Mouse (Mus musculus): ENCODE measurements at regions not wholly inside any gene's neighbourhood (a gene's known extent, or its start where the extent isn't known, plus 50 kb on each side); places are given as distances from the start of the nearest gene placed in this dataset.

DNA sequence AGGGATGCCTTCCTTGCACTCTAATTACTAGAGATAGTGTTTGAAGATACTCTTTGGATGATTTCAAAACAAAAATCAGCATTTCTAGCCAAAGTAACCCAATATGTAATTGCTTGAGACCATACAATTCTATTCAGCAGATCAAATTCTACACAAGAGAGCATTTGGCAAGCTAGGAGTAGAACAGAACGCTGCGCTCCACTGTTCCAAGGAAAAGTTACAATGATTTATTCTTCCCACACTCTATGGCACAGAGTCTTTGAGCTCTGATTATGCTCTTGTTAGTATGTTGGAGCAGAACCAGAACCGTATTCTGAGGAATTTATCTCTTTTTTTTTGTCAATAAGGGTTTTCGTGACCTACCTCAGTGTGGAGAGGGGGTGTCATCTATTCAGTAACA is 130.2 kb upstream of the Itga1 start:
- DNase-seq, result no peak

DNA sequence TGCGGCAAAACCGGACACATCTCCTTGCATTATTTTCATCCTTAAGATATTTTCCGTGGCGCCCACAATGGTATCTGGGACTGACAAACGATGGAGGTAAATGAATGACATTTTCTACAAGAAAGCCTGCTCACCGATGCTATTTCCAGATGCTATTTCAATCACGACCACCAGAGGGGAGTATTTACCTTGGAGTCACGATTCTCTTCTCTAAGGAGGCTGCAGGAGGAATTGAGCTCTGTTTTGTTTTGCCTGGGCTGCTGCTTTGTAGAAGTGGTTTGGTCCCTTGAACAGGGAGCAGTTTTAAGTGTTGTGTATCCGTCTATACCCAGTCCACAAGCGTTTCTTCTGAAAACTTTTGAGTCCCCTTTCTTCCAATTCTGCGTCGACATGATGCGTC is 128.7 kb upstream of the Itga1 start:
- peak; percentile 85 for DNase-seq

DNA sequence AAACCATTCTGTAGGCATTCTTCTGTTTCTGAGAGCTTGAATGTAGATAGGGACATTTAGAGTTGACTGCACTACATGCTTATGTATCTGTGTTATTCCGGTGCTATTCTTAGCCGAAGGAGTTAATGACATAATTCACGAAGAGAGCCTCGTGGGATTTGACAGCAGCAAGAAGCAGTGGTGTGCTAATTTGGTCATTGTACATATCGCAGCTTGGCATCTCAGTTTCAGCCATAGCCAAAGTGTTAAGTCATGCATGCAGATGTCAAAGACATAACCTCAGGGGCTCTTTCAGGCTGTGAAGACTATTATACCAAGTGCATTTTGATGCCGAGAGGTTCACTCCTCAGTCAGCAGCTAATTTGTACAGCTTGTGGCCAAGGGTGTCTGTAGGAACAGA is 125.1 kb upstream of the Itga1 start:
- DNase-seq, result peak; percentile 78

DNA sequence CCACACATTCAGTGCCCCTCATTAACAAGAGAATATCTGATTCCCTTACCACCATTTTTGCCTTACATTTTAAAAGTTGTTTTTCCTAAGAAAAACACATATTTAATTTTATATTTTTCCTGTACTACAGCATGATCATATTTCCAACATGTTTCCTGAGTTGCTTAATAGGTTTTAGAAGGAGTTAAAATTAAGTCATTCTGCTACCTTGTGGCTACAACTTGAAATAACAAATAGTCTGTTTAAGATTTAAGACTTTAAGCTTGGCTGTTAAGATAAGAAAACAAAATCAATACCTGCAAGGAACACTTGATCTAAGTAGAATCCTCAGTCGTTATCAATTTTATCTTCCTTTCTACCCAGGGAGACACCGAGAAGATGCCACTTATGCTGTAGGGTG is 117.9 kb upstream of the Itga1 start:
- no peak for DNase-seq

DNA sequence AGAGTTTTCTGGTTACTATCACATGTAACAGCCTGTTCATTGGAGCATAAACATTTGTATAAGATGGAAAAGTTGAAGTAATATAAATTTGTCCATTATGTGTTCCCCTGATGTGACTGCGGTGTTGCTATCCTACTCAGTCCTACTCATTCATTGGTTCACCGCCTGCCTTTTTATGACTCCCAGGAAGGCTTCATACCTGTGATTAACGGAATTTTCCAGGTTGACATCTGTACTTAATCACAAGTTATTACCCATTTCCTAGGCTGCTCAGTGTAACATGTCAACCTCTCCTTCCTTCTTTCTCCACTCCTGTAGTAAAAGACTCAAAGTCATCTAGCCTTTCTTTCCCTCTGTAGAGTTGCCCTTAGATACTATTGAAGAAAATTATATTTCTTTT is 109.5 kb upstream of the Itga1 start:
- no peak for DNase-seq

DNA sequence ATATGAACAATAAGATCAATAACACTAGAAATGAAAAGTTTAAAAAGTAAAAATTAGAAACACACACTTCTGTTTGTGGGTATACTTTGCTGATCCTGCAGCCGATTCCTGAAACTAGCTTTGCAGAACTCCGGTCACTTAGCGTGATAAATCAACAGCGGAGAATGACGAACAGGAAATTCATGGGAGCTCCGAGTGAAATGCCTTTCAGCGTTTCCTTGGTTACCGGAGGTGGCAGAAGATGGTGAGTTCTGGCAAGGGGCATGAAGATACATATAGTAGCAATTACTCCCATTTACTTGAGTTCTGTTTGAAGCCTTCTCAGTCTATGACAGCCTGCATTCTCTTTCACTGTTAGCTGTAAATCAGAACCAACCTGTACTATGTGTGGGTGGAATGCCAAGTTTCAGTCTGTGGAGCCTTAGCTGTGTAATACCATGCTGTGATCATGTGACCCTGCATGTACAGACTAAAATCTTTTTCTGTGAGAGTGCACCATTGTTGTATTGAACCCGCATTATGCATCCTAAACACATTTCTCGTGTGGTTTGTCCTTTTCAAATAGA is 109.0 kb upstream of the Itga1 start:
- no peak for DNase-seq

DNA sequence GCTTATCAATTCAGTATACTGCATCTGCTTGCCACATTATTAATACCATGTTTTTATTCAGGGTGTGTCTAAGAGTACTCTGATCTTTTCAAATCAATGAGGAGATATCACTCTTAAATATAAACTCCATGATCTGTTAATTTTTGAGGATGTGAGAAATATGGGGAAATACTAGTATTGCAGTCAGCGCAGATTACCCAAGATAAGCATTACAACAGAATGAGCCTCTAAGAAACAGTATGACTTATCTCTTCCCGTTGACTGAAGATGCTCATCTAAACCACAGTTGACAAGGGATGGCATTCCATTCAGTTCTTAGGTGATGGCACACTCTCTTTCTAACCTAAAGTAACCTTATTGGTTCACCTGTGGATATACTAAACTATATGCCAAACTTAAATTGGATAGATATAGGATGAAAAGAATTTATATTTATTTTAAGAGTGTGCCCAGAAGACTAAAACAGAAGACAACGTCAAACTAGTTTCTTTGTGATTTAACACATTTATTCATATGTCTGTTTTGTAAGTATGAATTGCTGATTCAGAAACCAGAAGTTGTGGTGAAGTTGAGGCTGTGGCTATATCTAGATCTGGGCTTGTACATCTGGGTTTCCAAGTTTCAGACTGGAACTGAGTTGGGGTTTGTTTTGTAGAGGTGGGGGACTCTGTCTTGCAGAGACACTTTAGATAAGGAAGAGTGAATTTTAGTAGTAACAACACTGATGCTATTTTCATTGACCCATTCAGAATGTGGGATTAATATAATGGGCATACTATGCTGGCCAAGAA is 107.8 kb upstream of the Itga1 start:
- no peak for DNase-seq

DNA sequence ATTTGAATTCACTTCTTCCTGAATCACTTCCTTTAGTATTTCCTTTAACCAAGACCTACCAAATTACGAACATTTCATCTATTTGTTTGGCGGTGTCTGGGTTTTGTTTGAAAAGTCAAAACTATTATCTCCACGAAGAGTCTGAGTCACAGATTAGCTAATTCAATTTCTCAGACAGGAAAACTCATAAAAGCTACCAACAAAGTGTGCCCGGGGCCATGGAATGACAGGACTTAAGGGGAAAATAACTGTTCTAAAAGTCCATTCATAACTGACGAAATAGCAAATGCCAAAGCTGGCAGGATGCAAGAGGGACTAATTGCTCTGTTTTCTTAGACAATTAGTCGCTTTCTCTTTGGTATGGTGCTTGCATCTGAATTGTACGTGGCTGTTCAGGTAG is 105.0 kb upstream of the Itga1 start:
- no peak for DNase-seq

DNA sequence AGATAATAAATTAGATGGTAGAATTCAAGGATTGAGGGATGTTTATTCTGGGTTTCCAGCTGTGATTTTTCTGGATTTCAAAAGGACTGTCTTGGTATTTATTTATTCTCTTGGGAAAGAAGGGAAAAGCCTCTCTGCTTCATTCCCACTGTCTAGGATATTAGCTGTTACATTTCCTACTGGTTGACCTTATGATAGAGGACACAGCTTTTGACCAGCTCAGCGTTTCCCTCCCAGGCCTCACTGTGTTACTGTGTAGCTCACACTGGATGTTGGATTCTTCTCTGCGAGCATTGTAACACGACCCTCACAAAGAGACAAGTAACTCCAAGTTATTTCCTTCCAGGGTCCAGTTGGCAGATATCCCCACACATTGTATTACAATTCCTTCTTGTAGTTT is 97.4 kb upstream of the Itga1 start:
- DNase-seq, result no peak

DNA sequence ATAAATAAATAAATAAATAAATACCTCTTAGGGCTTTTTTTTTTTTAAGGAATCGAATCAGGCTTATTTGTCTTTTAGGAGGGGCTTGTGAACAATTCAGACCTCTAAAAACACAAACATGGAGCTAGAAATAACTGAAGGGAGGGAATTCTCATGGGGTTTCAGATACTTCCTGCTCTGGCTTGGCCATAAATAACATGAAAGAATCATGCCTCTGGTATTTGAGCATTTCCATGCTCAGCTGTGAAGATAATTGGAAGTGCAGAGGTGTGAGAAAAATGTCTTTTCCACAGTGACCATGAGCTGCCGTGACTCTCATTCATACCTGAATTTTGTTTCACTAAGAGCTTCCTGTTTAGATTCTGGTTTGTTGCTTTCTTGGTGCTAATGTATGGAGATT is 86.3 kb upstream of the Itga1 start:
- no peak for DNase-seq

DNA sequence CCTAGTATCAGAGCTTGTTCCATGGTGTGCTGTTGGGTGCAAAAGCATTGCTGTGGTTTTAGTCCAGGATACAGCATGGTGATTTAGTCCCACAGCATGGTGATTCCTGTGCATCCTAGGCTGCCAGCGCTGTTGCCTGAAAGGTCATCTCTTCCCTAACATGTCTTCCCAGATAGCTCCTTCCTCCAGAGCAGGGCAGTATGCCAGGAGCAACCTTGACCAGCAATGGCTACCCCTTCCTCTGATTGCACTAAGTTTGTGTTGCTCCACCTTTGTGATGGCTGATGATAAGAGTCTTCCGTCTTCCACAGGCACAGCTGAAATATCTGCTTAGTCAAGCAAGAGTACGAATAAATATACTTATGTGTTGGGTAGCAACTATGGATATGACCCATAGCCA is 85.6 kb upstream of the Itga1 start:
- no peak for DNase-seq

DNA sequence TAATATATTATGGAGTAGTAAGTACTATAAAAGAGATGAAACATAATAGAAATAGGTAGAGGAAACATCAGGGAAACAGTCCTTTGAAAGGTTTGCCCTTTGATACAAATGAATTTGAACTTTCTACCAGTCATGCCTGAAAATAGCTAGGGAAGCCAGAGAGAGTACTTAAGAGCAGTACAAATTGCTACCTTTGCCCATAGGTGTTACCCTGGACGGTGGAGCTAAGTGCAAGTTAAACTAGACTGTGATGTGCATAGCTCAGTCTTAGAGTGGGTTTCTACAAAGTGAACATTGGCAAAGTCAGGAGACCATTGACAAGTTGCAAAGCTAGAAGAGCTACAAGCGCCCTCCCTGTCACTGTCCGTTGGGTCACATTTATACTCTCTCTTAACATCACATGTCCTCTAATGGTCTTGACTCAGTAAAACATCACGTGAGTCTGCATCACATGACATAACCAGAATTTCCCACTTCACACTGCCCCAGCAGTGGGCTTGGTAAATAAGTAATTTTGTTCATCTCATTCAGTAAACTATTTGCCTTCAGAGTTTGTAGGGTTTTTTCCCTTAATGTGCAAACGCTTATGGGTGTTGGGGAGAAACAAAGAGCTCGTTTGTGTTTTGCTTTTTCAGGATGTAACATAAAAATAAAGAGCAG is 80.6 kb upstream of the Itga1 start:
- DNase-seq, result no peak

DNA sequence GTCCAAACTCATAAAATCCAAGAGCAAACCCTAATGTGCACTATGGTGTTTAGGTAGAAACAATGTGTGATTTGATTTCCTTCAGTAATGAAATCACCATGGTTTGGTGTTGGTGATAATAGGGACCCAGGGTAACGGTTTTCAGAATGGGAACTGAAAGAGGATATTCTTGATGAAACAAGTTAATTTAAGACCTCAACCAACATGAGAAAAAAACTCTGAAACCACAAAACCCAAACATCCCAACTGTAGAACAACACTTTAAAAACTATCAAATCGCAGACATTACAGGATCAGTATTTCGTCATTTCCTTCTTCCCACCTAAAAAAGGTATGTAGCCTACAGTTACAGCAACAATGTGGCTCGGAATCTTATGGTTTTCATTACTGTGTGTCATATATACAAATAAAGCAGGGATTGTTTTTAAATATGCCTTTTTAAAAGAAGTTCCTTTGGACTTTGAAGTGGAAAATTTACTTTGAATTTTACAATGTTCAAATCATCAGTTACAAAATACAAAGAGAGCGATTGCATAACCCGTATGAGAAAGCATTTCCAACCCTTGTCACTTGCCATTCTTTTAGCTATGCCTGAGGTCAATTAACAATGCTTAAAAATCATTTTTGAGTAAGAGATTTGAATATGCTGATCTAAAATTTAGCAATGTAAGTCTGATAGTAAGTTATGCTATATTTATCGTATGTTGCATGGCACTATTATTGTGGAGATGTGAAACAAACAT is 76.6 kb upstream of the Itga1 start:
- DNase-seq, result no peak

DNA sequence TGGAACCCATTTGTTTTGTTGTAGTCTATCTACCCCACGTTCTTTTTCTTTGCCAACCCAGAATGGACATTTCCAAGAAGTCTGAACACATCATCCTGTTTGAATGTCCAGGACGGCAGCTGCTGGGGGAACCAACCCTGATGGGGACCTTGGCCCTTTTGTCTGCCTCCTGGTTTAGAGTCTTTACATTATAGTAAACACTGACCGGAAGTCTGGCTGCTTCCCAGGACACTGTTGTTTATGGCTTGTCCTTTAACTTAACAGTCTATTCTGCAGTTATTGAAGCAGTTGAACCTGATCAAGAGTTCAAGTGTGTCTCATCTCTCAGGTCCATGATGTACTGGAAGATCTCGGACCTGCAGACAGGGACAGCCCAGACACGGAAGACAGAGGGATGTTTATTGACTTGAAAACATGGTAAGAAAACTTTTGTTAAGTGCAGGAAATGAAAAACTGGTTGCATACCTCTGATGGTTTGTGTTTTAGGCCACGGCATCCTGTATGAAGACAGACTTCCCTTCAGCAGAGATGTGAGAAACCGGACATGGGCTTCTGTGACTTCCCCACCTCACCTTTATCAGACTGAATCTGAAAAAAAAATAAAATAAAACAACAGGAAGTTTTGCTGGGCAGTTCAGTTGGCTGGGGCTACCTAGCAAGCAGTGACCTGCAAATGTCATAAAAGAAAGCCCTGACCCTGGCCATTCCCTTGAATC is 69.7 kb upstream of the Itga1 start:
- no peak for DNase-seq

DNA sequence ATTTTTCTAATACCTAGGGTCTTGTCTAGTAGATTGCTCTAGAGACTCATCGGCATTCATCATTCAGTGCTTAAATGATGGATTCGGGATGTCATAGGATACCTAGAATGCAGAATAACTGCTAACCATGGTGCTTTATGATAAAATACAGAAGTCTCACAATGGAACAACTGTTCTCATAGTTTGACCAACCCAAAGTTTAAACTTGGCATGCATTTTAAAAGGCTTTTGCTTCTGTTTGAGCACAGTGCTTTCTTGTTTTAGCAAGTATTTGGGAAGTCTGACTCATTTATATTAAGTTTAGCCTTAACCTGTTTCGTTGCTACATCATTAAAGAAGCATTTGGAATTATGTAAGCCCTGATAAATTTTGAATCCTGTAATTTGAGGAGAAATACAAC is 64.2 kb upstream of the Itga1 start:
- no peak for DNase-seq

DNA sequence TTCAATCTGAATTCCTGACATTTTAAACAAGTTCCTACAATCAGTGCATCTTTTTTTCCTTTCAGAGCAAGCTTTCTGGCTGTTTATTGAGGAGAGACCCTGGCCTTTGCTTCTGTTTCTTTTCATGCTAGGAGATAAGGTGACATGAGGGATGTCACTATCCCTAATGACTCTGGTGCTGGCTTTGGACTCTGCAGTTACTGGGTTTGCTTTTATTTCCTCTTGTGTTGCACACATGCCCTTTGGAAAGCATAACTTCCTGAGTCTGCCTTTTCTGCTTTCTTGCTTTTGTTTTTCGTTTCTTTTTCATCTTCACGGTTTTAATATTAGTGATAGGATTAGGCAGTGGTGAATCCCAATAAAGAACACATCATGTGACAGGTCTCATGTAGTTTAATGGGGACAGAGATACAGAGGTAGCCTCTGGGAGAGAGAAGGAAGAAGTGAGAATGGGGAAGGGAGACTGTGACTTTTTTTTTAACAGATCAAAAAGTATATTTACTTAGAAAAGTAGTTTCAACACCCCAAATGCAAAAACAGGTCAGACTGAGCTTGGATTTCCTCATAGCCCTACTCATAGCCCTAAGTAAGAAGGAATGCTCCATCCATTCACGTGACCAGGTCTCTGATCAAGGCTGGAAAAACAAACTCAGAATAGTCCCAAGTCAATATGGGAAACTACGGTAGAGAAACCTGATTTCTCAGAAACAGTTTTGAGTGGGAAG is 61.1 kb upstream of the Itga1 start:
- DNase-seq, result no peak

DNA sequence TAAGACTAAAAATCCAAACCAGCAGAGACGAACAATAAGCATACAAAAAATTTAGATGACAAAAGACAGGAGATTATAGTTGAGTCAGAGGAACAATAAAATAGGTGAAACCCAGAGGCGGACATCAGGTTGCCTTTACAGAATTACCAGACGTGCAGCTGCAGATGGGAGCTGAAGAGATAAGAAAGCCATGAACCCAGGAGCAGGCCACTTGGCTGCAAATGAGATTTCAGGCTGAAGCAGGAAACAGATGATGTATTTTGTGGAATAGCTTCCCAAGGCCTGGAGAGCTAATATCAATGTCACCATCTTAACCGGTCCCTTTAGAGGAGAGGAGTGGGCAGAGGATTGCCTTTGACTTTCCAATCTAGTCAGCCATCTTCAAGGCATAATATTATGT is 57.6 kb upstream of the Itga1 start:
- no peak for DNase-seq

Data from retina, postnatal 1 day (tissue).